26 mouse cellular contexts compared by ENCODE assay signal in the genomic region with DNA sequence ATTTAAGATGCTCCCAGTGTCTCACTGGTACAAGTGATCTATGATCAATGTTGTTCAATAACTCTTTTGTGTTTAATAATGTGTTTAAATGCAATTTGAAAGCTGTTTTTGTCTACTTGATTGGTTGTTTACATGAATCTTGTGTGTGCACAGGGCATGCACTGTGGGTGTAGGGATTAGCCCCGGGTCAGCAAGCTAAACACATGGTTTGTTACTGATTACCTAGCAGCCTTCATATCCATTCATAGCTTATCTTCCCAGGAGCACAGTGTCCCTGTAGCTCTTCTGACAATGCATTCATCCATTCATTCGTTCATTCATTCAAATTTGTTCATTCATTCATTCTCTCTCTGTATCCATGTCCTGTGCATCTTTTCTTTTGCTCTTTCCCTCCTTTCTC.
DNase-seq lines count a peak whose midpoint lies in the region; ATAC-seq and TF ChIP-seq lines count a peak whose summit lies in the region.
"Had no signal": no experiment of that assay in that cellular context is flagged by ENCODE, and none has a peak within 500 bp of the region (broad histone marks: within the 10 kb centered on the region; RNA-seq: fewer than 3 reads in every experiment).

No protein-coding gene starts in this region.

- TF ChIP-seq POLR2A in kidney, adult 2 months (IDR thresholded peaks at IDR 0.05; ENCODE audit: low read depth, low read length), result no peak

- no peak overlapping the region for H3K4me3 ChIP-seq in kidney, adult 2 months (ENCODE audit: insufficient read depth, low read depth, low read length)
- H3K4me3 ChIP-seq in liver, postnatal 0 days (ENCODE audit: low read depth, low read length), result no peak overlapping the region
- no peak overlapping the region for H3K4me3 ChIP-seq in liver, embryonic 12.5 days
- H3K4me3 ChIP-seq: forebrain, embryonic 10.5 days; forebrain, embryonic 13.5 days; heart, adult 2 months; heart, embryonic 10.5 days; heart, embryonic 13.5 days had no signal

- no peak overlapping the region for H3K27ac ChIP-seq in kidney, adult 2 months (ENCODE audit: insufficient read depth, low read depth, low read length)
- H3K27ac ChIP-seq in liver, postnatal 0 days (ENCODE audit: low read depth), result no peak overlapping the region
- no peak overlapping the region for H3K27ac ChIP-seq in liver, embryonic 12.5 days
- H3K27ac ChIP-seq: forebrain, embryonic 10.5 days; forebrain, embryonic 13.5 days; heart, adult 2 months; heart, embryonic 10.5 days; heart, embryonic 13.5 days; hindbrain, embryonic 14.5 days had no signal

- no peaks in the 10 kb centered on the region for H3K36me3 ChIP-seq in kidney, adult 2 months (ENCODE audit: control insufficient read depth, insufficient read depth, low read length)
- H3K36me3 ChIP-seq in liver, postnatal 0 days (replicated peaks; ENCODE audit: insufficient read depth, low read length), result no peaks in the 10 kb centered on the region
- H3K36me3 ChIP-seq in liver, embryonic 12.5 days, result no peaks in the 10 kb centered on the region
- H3K36me3 ChIP-seq: forebrain, embryonic 10.5 days; G1E; heart, embryonic 10.5 days; heart, embryonic 13.5 days had no signal

- 29% methylated on average over 2 of the region's 2 CpGs for WGBS in kidney, adult 2 months
- 57% methylated on average over 2 of the region's 2 CpGs for WGBS in liver, postnatal 0 days (ENCODE audit: insufficient replicate concordance)
- WGBS in liver, embryonic 12.5 days (ENCODE audit: insufficient replicate concordance), result 44% methylated on average over 2 of the region's 2 CpGs

- no peak overlapping the region for H3K4me2 ChIP-seq in liver, postnatal 0 days (ENCODE audit: low read depth, low read length)
- no peak overlapping the region for H3K4me2 ChIP-seq in liver, embryonic 12.5 days
- H3K4me2 ChIP-seq: forebrain, embryonic 13.5 days; heart, embryonic 13.5 days; hindbrain, embryonic 14.5 days had no signal

- no peak for TF ChIP-seq CTCF in kidney, adult 2 months (conservative IDR thresholded peaks at IDR 0.05; ENCODE audit: insufficient read depth, insufficient read length, low read depth, low read length)
- no peak for TF ChIP-seq CTCF in liver, postnatal 0 days (IDR thresholded peaks at IDR 0.05; ENCODE audit: low read depth)

- peak; percentile 63 for ATAC-seq in liver, postnatal 0 days
- no peak for ATAC-seq in liver, embryonic 12.5 days
- ATAC-seq: forebrain, embryonic 13.5 days; forebrain, embryonic 16.5 days; Patski had no signal

- H3K9ac ChIP-seq in liver, postnatal 0 days (replicated peaks), result no peak overlapping the region
- no peak overlapping the region for H3K9ac ChIP-seq in liver, embryonic 12.5 days
- H3K9ac ChIP-seq: forebrain, embryonic 13.5 days; heart, embryonic 13.5 days; hindbrain, embryonic 14.5 days had no signal

- H3K4me1 ChIP-seq in kidney, adult 2 months (ENCODE audit: control insufficient read depth, insufficient read depth, low read length), result no peaks in the 10 kb centered on the region
- no peaks in the 10 kb centered on the region for H3K4me1 ChIP-seq in liver, postnatal 0 days (ENCODE audit: insufficient read depth)
- no peaks in the 10 kb centered on the region for H3K4me1 ChIP-seq in liver, embryonic 12.5 days
- H3K4me1 ChIP-seq: forebrain, embryonic 10.5 days; forebrain, embryonic 13.5 days; heart, embryonic 10.5 days; heart, embryonic 13.5 days had no signal

- no peaks in the 10 kb centered on the region for H3K27me3 ChIP-seq in kidney, adult 2 months (replicated peaks; ENCODE audit: control insufficient read depth, insufficient read depth, low read length)
- H3K27me3 ChIP-seq in liver, postnatal 0 days (ENCODE audit: insufficient read depth, low read length), result no peaks in the 10 kb centered on the region
- H3K27me3 ChIP-seq in liver, embryonic 12.5 days (replicated peaks), result no peaks in the 10 kb centered on the region
- H3K27me3 ChIP-seq: CH12.LX; forebrain, embryonic 13.5 days; heart, embryonic 13.5 days; Patski had no signal

- no peaks in the 10 kb centered on the region for H3K9me3 ChIP-seq in liver, postnatal 0 days (ENCODE audit: low read length)
- no peaks in the 10 kb centered on the region for H3K9me3 ChIP-seq in liver, embryonic 12.5 days (replicated peaks)
- H3K9me3 ChIP-seq: forebrain, embryonic 10.5 days; forebrain, embryonic 13.5 days; heart, embryonic 10.5 days; heart, embryonic 13.5 days had no signal

- TF ChIP-seq EP300 in liver, postnatal 0 days (IDR thresholded peaks at IDR 0.05; ENCODE audit: low read depth), result no peak

- DNase-seq in kidney, adult 2 months, result peak; percentile 8
- DNase-seq in kidney, adult 8-10 months, result no peak
- peak; percentile 16 for DNase-seq in kidney, postnatal 14 days
- no peak for DNase-seq in kidney, adult 18-20 months
- DNase-seq in liver, postnatal 0 days, result no peak
- DNase-seq: adrenal gland, postnatal 10 days; adrenal gland, postnatal 36 days; B cell, adult 2 months; cerebellum, adult 18-20 months; cerebellum, adult 9-10 months; cerebellum, postnatal 14 days; gastrocnemius, postnatal 10 days; gastrocnemius, postnatal 36 days; heart, adult 2 months; heart, postnatal 14 days; heart, postnatal 4 days had no signal

Comparison
In these comparisons a context has a peak if more than half of its experiments do, and no peak if none do; other contexts are left out.
1. DNase-seq: peak in kidney, adult 2 months (single experiment) and kidney, postnatal 14 days (single experiment); none in kidney, adult 8-10 months (0 of 2), kidney, adult 18-20 months (single experiment) and liver, postnatal 0 days (single experiment).